Mouse (Mus musculus): ENCODE data around the gene Rps19bp1.

DNA sequence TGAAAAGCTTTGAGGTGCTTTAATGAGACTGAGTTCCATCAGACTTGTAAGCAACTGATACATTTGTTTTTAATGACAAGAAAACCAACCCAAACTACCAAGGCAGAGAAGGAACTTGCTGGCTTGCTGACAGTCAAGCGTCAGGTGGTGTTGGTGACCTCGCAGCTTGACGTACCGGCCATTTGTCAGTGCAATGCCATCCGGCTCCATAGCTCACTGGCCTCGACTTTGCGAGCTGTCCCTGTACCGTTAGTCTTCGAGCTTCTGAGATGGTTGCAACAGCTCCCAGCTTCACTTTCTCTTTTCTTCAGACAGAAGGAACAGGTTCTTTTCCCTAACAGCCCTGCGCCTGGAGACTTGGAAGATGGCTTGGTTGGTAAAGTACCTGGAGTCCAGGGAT, 46.6 kb downstream of the Rps19bp1 start:
- TF ChIP-seq GATA1 (IDR thresholded peaks at IDR 0.05; ENCODE audit: low read length) (no peak), TAL1 (IDR thresholded peaks at IDR 0.05; ENCODE audit: low read length) (no peak)

Measured in erythroblast, embryonic 14.5 days (primary cell).